Mouse (Mus musculus): ENCODE data around the gene Gpr21. TPM values are rescaled to one million over a fixed set of nuclear protein-coding genes. Genes with fewer than 3 reads are reported as not detected.

The Gpr21 gene
- polyA plus RNA-seq (2015; fragmentation: Nextera tagmentation; extraction: Ambion mirVana): 0.94 and 1.5 TPM in 2 replicates

- WGBS: 30% methylated on average over 11 of the region's 11 CpGs
- TF ChIP-seq CTCF (IDR thresholded peaks at IDR 0.05) (no peak), EP300 (IDR thresholded peaks at IDR 0.05) (no peak)
- Histone ChIP-seq H3K4me3 (ENCODE audit: low read depth, low read length) (peak within 1 kb of the TSS; percentile 10; the same call in 1 of the 2 replicates), H3K27me3 (replicated peaks; ENCODE audit: insufficient read depth, low read length) (no peaks in the 10 kb centered on the region), H3K27ac (ENCODE audit: low read length) (no peak within 1 kb of the TSS), H3K9ac (replicated peaks; ENCODE audit: low read depth) (no peak within 1 kb of the TSS), H3K36me3 (ENCODE audit: insufficient read depth, low read length) (no peaks in the 10 kb centered on the region; the same call in 1 of the 2 replicates), H3K9me3 (ENCODE audit: low read length) (no peaks in the 10 kb centered on the region), H3K4me2 (replicated peaks; ENCODE audit: low read depth, low read length) (peak within 1 kb of the TSS; percentile 42), H3K4me1 (ENCODE audit: insufficient read depth, low read depth, low read length) (no peaks in the 10 kb centered on the region)
- peak; percentile 61 for DNase-seq (ENCODE audit: low spot score)
- ATAC-seq: peak; percentile 79
Measured at GRCm38 (mm10) chr2:37516030-37516710, at the start of gene Gpr21. Gpr21 (plus strand) TSS chr2:37516332.

GRCm38 (mm10) chr2:37479559-37479958 is 36.6 kb upstream of the Gpr21 start:
- ATAC-seq (no peak), DNase-seq (ENCODE audit: low spot score) (no peak)
- Histone ChIP-seq H3K27me3 (replicated peaks; ENCODE audit: insufficient read depth, low read length) (no peaks in the 10 kb centered on the region), H3K36me3 (ENCODE audit: insufficient read depth, low read length) (peaks cover 7% of the 10 kb centered on the region), H3K4me1 (ENCODE audit: insufficient read depth, low read depth, low read length) (no peaks in the 10 kb centered on the region), H3K9ac (replicated peaks; ENCODE audit: low read depth) (no peak overlapping the region), H3K4me3 (ENCODE audit: low read depth, low read length) (no peak overlapping the region), H3K4me2 (replicated peaks; ENCODE audit: low read depth, low read length) (no peak overlapping the region), H3K9me3 (ENCODE audit: low read length) (no peaks in the 10 kb centered on the region), H3K27ac (ENCODE audit: low read length) (no peak overlapping the region)
- no peak for TF ChIP-seq EP300 (IDR thresholded peaks at IDR 0.05)
- TF ChIP-seq CTCF (IDR thresholded peaks at IDR 0.05): no peak

- ATAC-seq: no peak
- Histone ChIP-seq H3K36me3 (ENCODE audit: insufficient read depth, low read length) (peaks cover 7% of the 10 kb centered on the region), H3K4me3 (ENCODE audit: low read depth, low read length) (no peak overlapping the region)
Measured at GRCm38 (mm10) chr2:37480039-37480438, 36.1 kb upstream of the Gpr21 start.

GRCm38 (mm10) chr2:37484165-37484564 is 32.0 kb upstream of the Gpr21 start:
- 77% methylated on average over 2 of the region's 2 CpGs for WGBS

More at GRCm38 (mm10) chr2:37480039-37480438, 36.1 kb upstream of the Gpr21 start:
- TF ChIP-seq EP300 (IDR thresholded peaks at IDR 0.05) (no peak), CTCF (IDR thresholded peaks at IDR 0.05) (no peak)
- H3K27me3 ChIP-seq (replicated peaks; ENCODE audit: insufficient read depth, low read length): no peaks in the 10 kb centered on the region
- WGBS: 94% methylated on average over 2 of the region's 2 CpGs
- no peak overlapping the region for H3K9ac ChIP-seq (replicated peaks; ENCODE audit: low read depth)
- DNase-seq (ENCODE audit: low spot score): no peak
- no peak overlapping the region for H3K4me2 ChIP-seq (replicated peaks; ENCODE audit: low read depth, low read length)
- H3K9me3 ChIP-seq (ENCODE audit: low read length): no peaks in the 10 kb centered on the region
- H3K4me1 ChIP-seq (ENCODE audit: insufficient read depth, low read depth, low read length): no peaks in the 10 kb centered on the region
- no peak overlapping the region for H3K27ac ChIP-seq (ENCODE audit: low read length)

DNA sequence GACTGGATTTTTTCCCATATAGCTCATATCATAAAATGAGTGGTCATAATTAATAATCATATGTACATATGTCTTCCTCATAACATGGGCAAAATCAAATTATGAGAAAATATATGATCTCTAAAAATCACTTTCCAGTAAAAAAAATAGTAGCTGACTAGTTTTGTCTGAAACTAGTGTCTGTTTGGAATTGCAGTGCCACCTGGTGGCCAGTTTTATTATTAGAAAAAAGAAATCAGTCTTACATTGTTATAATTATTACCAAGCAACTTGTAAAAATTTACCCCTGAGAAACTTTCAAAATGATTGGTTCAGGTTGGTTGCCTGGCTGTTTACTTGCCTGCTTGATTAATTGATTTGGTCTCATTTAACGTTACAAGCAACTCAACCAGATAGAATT is 30.8 kb upstream of the Gpr21 start:
- peak; percentile 68 for DNase-seq (ENCODE audit: low spot score)

More at GRCm38 (mm10) chr2:37484165-37484564, 32.0 kb upstream of the Gpr21 start:
- no peak overlapping the region for H3K4me3 ChIP-seq (ENCODE audit: low read depth, low read length)
- no peak for DNase-seq (ENCODE audit: low spot score)
- H3K4me1 ChIP-seq (ENCODE audit: insufficient read depth, low read depth, low read length): no peaks in the 10 kb centered on the region
- no peak for ATAC-seq
- no peak overlapping the region for H3K4me2 ChIP-seq (replicated peaks; ENCODE audit: low read depth, low read length)
- no peaks in the 10 kb centered on the region for H3K9me3 ChIP-seq (ENCODE audit: low read length)
- no peak overlapping the region for H3K9ac ChIP-seq (replicated peaks; ENCODE audit: low read depth)
- TF ChIP-seq CTCF (IDR thresholded peaks at IDR 0.05) (no peak), EP300 (IDR thresholded peaks at IDR 0.05) (no peak)
- no peaks in the 10 kb centered on the region for H3K36me3 ChIP-seq (ENCODE audit: insufficient read depth, low read length)
- no peaks in the 10 kb centered on the region for H3K27me3 ChIP-seq (replicated peaks; ENCODE audit: insufficient read depth, low read length)
- H3K27ac ChIP-seq (ENCODE audit: low read length): no peak overlapping the region

DNA sequence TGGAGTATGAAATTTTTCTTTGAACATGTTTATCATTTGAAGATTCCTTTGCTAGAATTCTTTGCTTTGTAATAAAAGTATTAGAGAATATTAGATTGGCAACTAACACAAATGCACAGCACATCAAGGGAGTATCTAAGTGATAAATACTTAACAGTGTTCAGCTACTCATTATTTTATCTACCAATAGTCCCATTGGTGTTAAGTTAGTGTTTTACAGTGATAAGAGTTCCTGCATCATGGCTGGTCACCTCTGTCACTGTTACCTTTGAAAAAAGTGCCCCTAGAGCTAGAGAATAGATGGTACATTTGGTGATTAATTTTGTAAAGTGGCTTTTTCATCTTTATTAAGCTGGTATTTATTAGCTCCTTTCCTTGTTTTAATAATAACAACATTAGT is 29.7 kb upstream of the Gpr21 start:
- no peak overlapping the region for H3K9ac ChIP-seq (replicated peaks; ENCODE audit: low read depth)
- TF ChIP-seq CTCF (IDR thresholded peaks at IDR 0.05) (no peak), EP300 (IDR thresholded peaks at IDR 0.05) (no peak)
- ATAC-seq (no peak), DNase-seq (ENCODE audit: low spot score) (no peak)
- H3K9me3 ChIP-seq (ENCODE audit: low read length): no peaks in the 10 kb centered on the region
- no peaks in the 10 kb centered on the region for H3K4me1 ChIP-seq (ENCODE audit: insufficient read depth, low read depth, low read length)
- no peak overlapping the region for H3K4me2 ChIP-seq (replicated peaks; ENCODE audit: low read depth, low read length)
- H3K4me3 ChIP-seq (ENCODE audit: low read depth, low read length): no peak overlapping the region
- no peaks in the 10 kb centered on the region for H3K27me3 ChIP-seq (replicated peaks; ENCODE audit: insufficient read depth, low read length)
- H3K36me3 ChIP-seq (ENCODE audit: insufficient read depth, low read length): no peaks in the 10 kb centered on the region
- H3K27ac ChIP-seq (ENCODE audit: low read length): no peak overlapping the region

More for the DNA sequence above, 30.8 kb upstream of the Gpr21 start:
- H3K4me3 ChIP-seq (ENCODE audit: low read depth, low read length): no peak overlapping the region
- no peak overlapping the region for H3K4me2 ChIP-seq (replicated peaks; ENCODE audit: low read depth, low read length)
- no peaks in the 10 kb centered on the region for H3K9me3 ChIP-seq (ENCODE audit: low read length)
- H3K36me3 ChIP-seq (ENCODE audit: insufficient read depth, low read length): no peaks in the 10 kb centered on the region
- H3K27ac ChIP-seq (ENCODE audit: low read length): no peak overlapping the region
- H3K27me3 ChIP-seq (replicated peaks; ENCODE audit: insufficient read depth, low read length): no peaks in the 10 kb centered on the region
- no peak for ATAC-seq
- TF ChIP-seq CTCF (IDR thresholded peaks at IDR 0.05) (peak; percentile 61), EP300 (IDR thresholded peaks at IDR 0.05) (no peak)
- 84% methylated on average over 1 of the region's 1 CpGs for WGBS
- no peak overlapping the region for H3K9ac ChIP-seq (replicated peaks; ENCODE audit: low read depth)
- no peaks in the 10 kb centered on the region for H3K4me1 ChIP-seq (ENCODE audit: insufficient read depth, low read depth, low read length)
